Mouse (Mus musculus) embryonic facial prominence, embryonic 12.5 days (tissue): ENCODE measurements around the gene Cd300lf. TPM values are rescaled to one million over a fixed set of nuclear protein-coding genes. Genes with fewer than 3 reads are reported as not detected.

Source experiments
- ATAC-seq: fragments of 200-750 bp; cut with Nextera tagmentation; 2 replicates; pipeline ENCODE4 v1.8.0; 2017; ENCODE audit not compliant: insufficient number of reproducible peaks, insufficient read depth, low FRiP score, low TSS enrichment
- H3K27ac ChIP-seq: fragments of 300-500 bp; sonication (generic); 2 replicates; pipeline ENCODE4 v1.5.1; 2016; ENCODE audit warnings: mild to moderate bottlenecking
- H3K27me3 ChIP-seq: fragments of 300-500 bp; sonication (generic); 2 replicates; pipeline ENCODE4 v1.6.1; 2016; ENCODE audit warnings: mild to moderate bottlenecking, moderate library complexity
- H3K36me3 ChIP-seq: fragments of 300-500 bp; sonication (generic); 2 replicates; pipeline ENCODE4 v1.6.1; 2016; ENCODE audit warnings: mild to moderate bottlenecking
- H3K4me1 ChIP-seq: fragments of 300-500 bp; sonication (generic); 2 replicates; pipeline ENCODE4 v1.6.1; 2016
- H3K4me2 ChIP-seq: fragments of 300-500 bp; sonication (generic); replicated peaks from 2 replicates; pipeline ENCODE4 v1.6.1; 2016; ENCODE audit warnings: mild to moderate bottlenecking, moderate library complexity
- H3K4me3 ChIP-seq: fragments of 300-500 bp; sonication (generic); 2 replicates; pipeline ENCODE4 v1.5.1; 2016; ENCODE audit warnings: mild to moderate bottlenecking
- H3K9ac ChIP-seq: fragments of 300-500 bp; sonication (generic); 2 replicates; pipeline ENCODE4 v1.6.1; 2016; ENCODE audit warnings: mild to moderate bottlenecking, moderate library complexity
- H3K9me3 ChIP-seq: fragments of 300-500 bp; sonication (generic); 2 replicates; pipeline ENCODE4 v1.6.1; 2016; ENCODE audit warnings: mild to moderate bottlenecking, moderate library complexity
- WGBS: fragments of 180-500 bp; shearing (Covaris S2); methylation state at CpG from one replicate; pipeline ENCODE4 v1.1.7; 2016; 5-methylcytosine and 5-hydroxymethylcytosine counted together
- polyA plus RNA-seq: library from polyadenylated mRNA; unstranded; fragments of >200 nt; fragmentation: Nextera tagmentation; extraction: Ambion mirVana; gene quantifications from 2 replicates; pipeline ENCODE4 v1.2.1, GENCODE M21; 2016

The Cd300lf gene
- polyA plus RNA-seq, 1 experiment from 2014 or later, result 0.28 TPM

DNA sequence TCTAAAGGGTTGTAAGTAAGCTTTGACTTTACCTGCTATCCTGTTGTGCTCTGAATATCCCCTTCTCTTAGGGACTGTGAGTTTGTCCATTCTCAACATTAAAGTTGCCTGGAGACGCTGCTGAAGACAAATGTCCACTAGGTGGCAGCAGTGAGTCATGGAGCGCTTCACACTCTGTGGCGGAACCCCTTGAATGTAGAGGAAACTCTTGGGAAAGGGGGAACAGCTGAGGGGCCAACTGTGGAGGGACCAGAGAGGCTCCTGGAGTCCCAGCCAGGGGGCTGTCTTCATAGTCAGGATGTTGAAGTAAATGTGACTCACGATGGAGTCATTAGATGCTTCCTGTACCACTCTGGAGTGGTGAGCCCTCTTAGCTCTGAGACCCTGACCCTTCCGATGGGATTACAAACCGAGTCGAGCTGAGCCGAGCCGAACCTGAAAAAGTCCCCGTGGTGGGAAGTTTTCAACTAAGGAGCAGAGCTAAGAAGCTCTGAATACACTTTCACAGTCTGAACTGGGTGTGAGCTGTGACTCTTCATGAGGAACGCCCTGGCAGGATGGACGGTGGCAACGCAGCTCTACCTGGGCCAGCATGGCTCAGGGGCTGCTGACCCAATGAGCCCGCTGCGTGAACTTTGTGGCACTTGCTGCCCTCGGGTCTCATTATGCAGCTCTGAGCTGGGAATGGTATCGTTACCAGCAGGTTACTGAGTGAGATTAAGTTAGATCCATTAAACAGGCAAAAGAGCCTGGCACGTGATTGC, 50.2 kb downstream of the Cd300lf start:
- 43% methylated on average over 18 of the region's 18 CpGs for WGBS
- no peaks in the 10 kb centered on the region for H3K36me3 ChIP-seq
- 0 out of 2 replicates have a peak, but pooled peaks have one; percentile 24 for ATAC-seq

DNA sequence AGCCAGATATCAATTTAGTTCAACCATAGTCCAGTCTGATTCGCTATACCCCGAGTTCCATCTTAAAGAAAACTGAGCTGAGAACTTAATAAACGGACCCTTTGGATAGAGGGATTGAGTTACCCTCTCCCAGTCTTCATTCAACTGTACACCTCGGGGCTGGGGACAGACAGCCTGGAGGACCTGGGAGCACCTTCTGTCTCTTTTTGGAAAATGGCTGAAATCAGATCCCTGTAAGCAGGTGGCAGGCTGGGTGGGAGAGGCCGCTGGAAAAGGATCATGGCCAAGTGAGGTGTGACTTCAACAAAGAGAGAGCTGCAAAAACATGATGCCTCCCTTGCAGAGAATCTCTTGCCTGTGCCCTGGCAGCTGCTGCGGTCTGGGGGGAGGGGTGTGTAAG, 51.6 kb downstream of the Cd300lf start:
- Histone ChIP-seq H3K4me1 (no peaks in the 10 kb centered on the region), H3K4me3 (no peak overlapping the region), H3K27me3 (peaks cover 29% of the 10 kb centered on the region), H3K9me3 (no peaks in the 10 kb centered on the region), H3K36me3 (no peaks in the 10 kb centered on the region), H3K4me2 (no peak overlapping the region), H3K27ac (no peak overlapping the region), H3K9ac (no peak overlapping the region)
- ATAC-seq, result no peak
- 63% methylated on average over 6 of the region's 6 CpGs for WGBS

More for the DNA sequence above, 50.2 kb downstream of the Cd300lf start:
- no peak overlapping the region for H3K4me2 ChIP-seq
- H3K9me3 ChIP-seq, result no peaks in the 10 kb centered on the region
- no peak overlapping the region for H3K4me3 ChIP-seq
- H3K9ac ChIP-seq, result no peak overlapping the region
- no peaks in the 10 kb centered on the region for H3K4me1 ChIP-seq
- H3K27ac ChIP-seq, result no peak overlapping the region
- peaks cover 29% of the 10 kb centered on the region for H3K27me3 ChIP-seq

DNA sequence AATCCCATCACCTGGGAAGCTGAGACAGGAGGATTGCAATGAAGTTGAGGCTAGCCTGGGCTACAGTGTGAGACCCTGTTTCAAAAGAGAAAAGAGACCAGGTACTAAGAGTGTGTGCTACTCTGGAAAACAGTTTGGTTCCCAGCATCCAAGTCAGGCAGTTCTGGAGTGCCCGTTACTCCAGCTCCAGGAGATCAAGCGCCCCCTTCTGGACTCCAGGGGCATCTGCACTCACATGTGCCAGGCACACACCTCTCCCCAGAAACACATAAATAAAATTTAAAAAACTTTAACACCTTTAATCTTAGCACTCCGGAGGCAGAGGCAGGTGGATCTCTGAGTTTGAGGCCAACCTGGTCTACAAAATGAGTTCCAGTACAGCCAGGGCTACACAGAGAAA, 52.4 kb downstream of the Cd300lf start:
- Histone ChIP-seq H3K27ac (no peak overlapping the region), H3K4me2 (no peak overlapping the region), H3K27me3 (peaks cover 27% of the 10 kb centered on the region), H3K4me1 (no peaks in the 10 kb centered on the region), H3K9me3 (no peaks in the 10 kb centered on the region), H3K9ac (no peak overlapping the region), H3K4me3 (no peak overlapping the region), H3K36me3 (no peaks in the 10 kb centered on the region)
- 67% methylated on average over 3 of the region's 3 CpGs for WGBS
- ATAC-seq, result no peak

DNA sequence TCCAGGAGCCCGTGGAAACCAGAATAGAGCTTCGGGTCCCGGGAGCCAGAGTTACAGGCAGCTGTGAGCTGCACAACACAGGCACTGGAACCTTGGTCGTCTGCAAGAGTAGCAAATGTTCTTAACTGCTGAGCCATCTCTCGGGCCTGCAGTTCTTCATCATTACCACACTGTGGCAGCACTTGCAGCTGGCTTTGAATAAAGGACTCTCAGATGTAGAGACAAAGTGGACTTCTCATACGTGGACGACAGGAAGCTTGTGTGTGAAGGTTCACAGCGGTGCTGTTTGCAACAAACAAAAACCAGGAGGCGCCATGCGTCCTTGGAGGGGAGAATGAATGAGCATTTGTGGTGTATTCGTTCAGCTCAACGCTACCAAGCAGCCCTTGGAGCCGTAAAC, 52.9 kb downstream of the Cd300lf start:
- WGBS, result 35% methylated on average over 13 of the region's 13 CpGs
- no peak overlapping the region for H3K4me2 ChIP-seq
- peaks cover 23% of the 10 kb centered on the region for H3K27me3 ChIP-seq
- no peak overlapping the region for H3K4me3 ChIP-seq
- H3K36me3 ChIP-seq, result no peaks in the 10 kb centered on the region
- no peak overlapping the region for H3K9ac ChIP-seq
- H3K9me3 ChIP-seq, result no peaks in the 10 kb centered on the region
- H3K27ac ChIP-seq, result no peak overlapping the region
- no peaks in the 10 kb centered on the region for H3K4me1 ChIP-seq
- no peak for ATAC-seq

DNA sequence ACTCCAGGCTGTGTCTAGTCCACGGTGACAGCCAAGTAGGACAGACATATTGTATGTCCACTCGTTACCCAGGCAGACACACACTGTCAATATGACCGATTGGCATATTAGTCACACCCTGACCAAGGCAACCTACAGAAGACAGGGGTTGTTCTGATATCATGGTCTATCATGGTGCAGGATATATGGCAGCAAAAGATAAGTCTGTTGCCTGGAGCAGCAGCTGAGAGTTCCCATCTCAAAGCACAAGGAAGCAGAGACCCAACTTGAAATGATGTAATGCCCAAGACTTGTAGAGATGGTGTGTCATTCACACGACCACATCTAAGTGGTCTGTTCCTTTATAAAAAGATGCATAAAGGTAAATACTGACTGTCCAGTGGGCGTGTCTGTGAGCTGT, 55.1 kb downstream of the Cd300lf start:
- Histone ChIP-seq H3K4me3 (no peak overlapping the region), H3K9ac (no peak overlapping the region), H3K27me3 (peaks cover 2% of the 10 kb centered on the region), H3K36me3 (no peaks in the 10 kb centered on the region), H3K4me2 (no peak overlapping the region), H3K4me1 (no peaks in the 10 kb centered on the region), H3K9me3 (no peaks in the 10 kb centered on the region), H3K27ac (no peak overlapping the region)
- no peak for ATAC-seq
- WGBS, result 83% methylated on average over 5 of the region's 5 CpGs

DNA sequence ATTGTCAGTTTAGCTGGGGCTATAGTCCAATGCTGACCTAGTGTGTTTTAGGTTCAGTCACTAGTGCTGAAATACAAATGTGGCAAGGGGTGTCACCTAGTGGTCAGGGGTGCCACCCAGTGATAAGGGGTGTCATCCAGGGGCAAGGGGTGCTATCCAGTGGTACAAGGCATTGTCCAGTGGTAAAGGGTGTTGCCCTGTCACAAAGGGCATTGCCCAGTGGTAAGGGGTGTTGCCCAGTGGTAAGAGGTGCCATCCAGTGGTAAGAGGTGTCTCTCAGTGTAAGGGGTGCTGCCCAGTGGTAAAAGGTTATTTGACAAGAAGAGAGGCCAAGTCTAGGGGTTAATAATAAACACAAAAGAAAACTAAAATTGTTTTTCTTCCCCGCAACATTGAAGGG, 56.4 kb downstream of the Cd300lf start:
- no peak overlapping the region for H3K4me2 ChIP-seq
- H3K36me3 ChIP-seq, result no peaks in the 10 kb centered on the region
- no peak overlapping the region for H3K27ac ChIP-seq
- no peak overlapping the region for H3K4me3 ChIP-seq
- 79% methylated on average over 1 of the region's 1 CpGs for WGBS
- no peaks in the 10 kb centered on the region for H3K27me3 ChIP-seq
- no peaks in the 10 kb centered on the region for H3K9me3 ChIP-seq
- H3K4me1 ChIP-seq, result no peaks in the 10 kb centered on the region
- H3K9ac ChIP-seq, result no peak overlapping the region
- no peak for ATAC-seq

DNA sequence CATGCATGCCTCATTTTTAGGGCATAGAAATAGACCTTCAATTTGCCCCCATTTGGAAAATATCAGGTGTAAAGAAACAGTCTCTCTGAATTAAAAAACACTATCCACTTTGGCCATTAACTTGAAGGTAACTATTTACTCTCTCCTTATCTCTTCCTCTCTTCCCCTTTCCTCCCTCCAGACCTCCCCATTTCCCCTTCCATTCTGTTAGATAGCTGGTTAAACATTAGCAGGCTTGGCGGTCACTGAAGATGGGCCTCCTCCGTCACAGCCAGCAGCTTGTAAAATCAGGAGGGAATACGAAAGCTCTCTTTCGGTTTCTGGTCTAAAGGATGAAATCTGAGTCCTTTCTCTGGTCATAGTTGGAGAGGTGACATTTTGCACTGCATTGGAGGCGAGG, 57.9 kb downstream of the Cd300lf start:
- WGBS, result 70% methylated on average over 5 of the region's 5 CpGs
- Histone ChIP-seq H3K9ac (no peak overlapping the region), H3K4me1 (peaks cover 11% of the 10 kb centered on the region; the same call in 1 of the 2 replicates), H3K4me2 (no peak overlapping the region), H3K27ac (no peak overlapping the region), H3K27me3 (0 out of 2 replicates have a peak, but pooled peaks cover 2% of the 10 kb centered on the region), H3K9me3 (no peaks in the 10 kb centered on the region), H3K4me3 (no peak overlapping the region), H3K36me3 (no peaks in the 10 kb centered on the region)
- ATAC-seq, result no peak

DNA sequence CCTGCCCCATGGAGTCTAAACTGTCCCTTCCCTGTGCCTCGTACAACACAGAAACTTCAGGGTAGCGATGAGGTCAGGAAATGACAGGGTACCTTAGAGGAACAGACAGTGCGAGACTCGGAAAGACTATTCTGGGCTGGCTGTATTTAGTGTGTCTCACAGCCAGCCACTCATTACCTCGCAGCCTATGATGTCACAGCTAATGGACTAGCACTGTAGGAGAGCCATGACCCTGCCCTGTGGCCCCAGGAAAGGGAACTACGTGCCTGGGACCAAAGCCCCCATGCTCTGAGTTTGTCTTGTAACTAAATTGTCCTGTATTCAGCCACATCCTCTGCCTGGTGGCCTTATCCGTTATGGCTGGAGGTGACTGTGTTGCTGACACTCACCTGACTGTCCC, 58.4 kb downstream of the Cd300lf start:
- no peak overlapping the region for H3K9ac ChIP-seq
- H3K4me2 ChIP-seq, result no peak overlapping the region
- H3K4me3 ChIP-seq, result no peak overlapping the region
- no peaks in the 10 kb centered on the region for H3K36me3 ChIP-seq
- no peaks in the 10 kb centered on the region for H3K9me3 ChIP-seq
- H3K4me1 ChIP-seq, result peaks cover 11% of the 10 kb centered on the region; the same call in 1 of the 2 replicates
- no peak for ATAC-seq
- no peak overlapping the region for H3K27ac ChIP-seq
- WGBS, result 77% methylated on average over 7 of the region's 7 CpGs
- H3K27me3 ChIP-seq, result 0 out of 2 replicates have a peak, but pooled peaks cover 2% of the 10 kb centered on the region

DNA sequence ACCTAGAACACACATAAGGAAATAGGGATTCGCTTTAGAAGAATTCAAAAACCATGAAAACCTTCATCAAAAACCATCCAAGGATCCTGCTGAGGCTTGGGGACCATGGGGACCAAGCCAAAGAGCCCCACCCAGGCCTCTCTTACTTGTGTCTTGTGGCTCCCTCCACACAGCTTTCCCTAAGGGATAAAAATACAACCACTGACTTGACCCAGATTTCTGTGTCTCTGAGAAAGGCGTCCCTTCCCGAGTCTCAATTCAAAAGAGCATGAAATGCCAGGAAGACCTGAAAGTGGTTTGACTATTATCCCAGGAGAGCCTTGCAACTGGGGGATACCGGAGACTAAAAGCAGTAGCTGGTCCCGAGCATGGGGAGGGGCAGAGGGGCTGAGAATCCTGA, 60.8 kb downstream of the Cd300lf start:
- 55% methylated on average over 5 of the region's 5 CpGs for whole genome bisulfite sequencing
- Histone ChIP-seq H3K4me1 (peaks cover 11% of the 10 kb centered on the region; the same call in 1 of the 2 replicates), H3K27me3 (0 out of 2 replicates have a peak, but pooled peaks cover 2% of the 10 kb centered on the region), H3K27ac (no peak overlapping the region), H3K36me3 (no peaks in the 10 kb centered on the region), H3K4me3 (no peak overlapping the region), H3K4me2 (no peak overlapping the region), H3K9me3 (no peaks in the 10 kb centered on the region), H3K9ac (no peak overlapping the region)
- ATAC-seq, result no peak

DNA sequence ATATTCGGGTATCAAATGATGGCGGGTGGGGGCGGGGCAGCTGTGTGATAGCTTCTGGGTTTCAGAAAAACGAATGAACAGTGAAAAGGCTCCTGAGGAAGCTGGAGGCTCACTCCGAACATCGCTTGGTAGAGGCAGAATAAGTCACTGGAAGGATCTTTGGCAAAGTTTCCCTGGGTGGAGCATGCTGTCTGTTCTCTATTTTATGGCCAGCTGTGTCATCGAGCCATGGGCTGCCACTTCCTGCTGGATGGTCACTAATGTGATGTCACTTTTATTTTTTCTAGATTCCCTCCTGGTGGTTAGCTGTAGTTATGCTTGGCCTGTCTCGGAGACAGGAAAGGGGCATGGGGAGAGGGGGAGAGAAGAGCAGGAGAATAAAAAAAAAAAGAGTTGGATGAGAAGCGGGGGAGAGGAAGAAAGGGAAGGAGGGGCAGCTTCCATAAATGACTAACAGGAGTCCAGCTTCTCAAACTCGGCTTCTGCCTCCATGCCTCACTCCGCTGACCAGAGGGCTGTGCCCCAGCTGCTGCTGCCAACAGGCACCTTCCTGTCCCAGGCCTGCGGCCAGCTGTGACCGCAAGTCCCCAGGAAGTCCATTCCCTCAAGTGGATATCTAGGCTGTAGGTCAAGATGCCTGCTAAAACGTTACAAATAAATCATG, 62.0 kb downstream of the Cd300lf start:
- peaks cover 11% of the 10 kb centered on the region; the same call in 1 of the 2 replicates for H3K4me1 ChIP-seq
- 0 out of 2 replicates have a peak, but pooled peaks cover 2% of the 10 kb centered on the region for H3K27me3 ChIP-seq
- peak overlapping the region; percentile 26 for H3K4me2 ChIP-seq
- peak overlapping the region; percentile 25; the same call in 1 of the 2 replicates for H3K9ac ChIP-seq
- no peaks in the 10 kb centered on the region for H3K9me3 ChIP-seq
- no peak overlapping the region for H3K27ac ChIP-seq
- WGBS, result 17% methylated on average over 13 of the region's 14 CpGs
- ATAC-seq, result no peak
- H3K4me3 ChIP-seq, result no peak overlapping the region
- no peaks in the 10 kb centered on the region for H3K36me3 ChIP-seq

DNA sequence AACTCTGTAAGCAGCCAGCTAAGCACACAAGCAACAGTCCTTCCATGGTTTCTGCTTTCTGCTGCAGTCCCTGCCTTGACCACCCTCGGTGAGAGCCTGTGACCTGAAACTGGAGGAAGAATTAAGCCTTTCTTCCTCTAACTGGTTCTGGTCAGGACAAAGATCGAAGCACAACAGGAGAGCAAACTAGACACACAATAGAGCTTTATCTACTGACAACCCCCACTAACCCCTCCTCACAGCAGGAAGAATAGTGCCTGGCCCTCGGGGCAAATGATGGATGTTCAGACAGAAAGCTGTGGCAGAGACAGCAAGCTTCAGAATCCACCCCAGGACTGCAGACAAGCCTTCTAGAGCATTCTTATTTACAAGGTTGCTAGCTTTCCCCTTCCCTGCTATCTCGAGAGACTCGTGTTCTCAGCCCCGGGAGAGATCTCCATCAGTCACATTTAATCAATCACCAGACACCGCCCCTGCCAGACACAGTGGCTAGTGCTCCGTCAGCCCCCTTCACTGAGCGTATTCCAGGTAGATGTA, 62.7 kb downstream of the Cd300lf start:
- Histone ChIP-seq H3K4me3 (no peak overlapping the region), H3K9me3 (no peaks in the 10 kb centered on the region), H3K27me3 (0 out of 2 replicates have a peak, but pooled peaks cover 5% of the 10 kb centered on the region), H3K9ac (no peak overlapping the region), H3K4me1 (peaks cover 11% of the 10 kb centered on the region; the same call in 1 of the 2 replicates), H3K27ac (no peak overlapping the region), H3K36me3 (no peaks in the 10 kb centered on the region), H3K4me2 (peak overlapping the region; percentile 26)
- 9% methylated on average over 9 of the region's 9 CpGs for WGBS
- no peak for ATAC-seq

DNA sequence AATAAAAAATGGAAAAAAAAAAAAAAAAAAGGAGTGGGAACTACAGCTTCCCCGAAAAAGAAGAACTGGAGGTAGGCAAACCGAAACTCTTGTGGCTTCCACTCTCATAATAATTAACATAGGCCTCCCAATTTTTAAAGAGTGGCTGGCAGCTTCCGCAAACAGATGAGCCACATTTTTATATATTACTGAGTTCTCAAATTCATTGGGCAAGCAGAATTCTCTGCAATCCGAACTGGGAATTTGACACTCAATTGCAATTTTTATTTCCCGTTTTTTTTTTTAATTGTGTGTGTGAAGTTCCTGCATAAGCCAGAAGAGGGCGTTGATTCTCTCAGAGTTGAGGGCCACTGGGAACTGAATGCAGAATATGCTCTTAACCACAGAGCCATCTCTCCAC, 67.0 kb downstream of the Cd300lf start:
- Histone ChIP-seq H3K36me3 (no peaks in the 10 kb centered on the region), H3K9ac (no peak overlapping the region), H3K27me3 (0 out of 2 replicates have a peak, but pooled peaks cover 6% of the 10 kb centered on the region), H3K27ac (no peak overlapping the region), H3K4me2 (no peak overlapping the region), H3K9me3 (no peaks in the 10 kb centered on the region), H3K4me1 (peaks cover 10% of the 10 kb centered on the region; the same call in 1 of the 2 replicates), H3K4me3 (no peak overlapping the region)
- WGBS, result 62% methylated on average over 6 of the region's 6 CpGs
- no peak for ATAC-seq
